Mouse (Mus musculus): ENCODE results near the gene Tnnt2. TPM values are rescaled to one million over a fixed set of nuclear protein-coding genes. Genes with fewer than 3 reads are reported as not detected.
A peak's percentile ranks its signal among the peaks of the same experiment; 100 is the strongest.

Gene Tnnt2
- polyA plus RNA-seq, 1 experiment from 2014 or later: 2.1 TPM

DNA sequence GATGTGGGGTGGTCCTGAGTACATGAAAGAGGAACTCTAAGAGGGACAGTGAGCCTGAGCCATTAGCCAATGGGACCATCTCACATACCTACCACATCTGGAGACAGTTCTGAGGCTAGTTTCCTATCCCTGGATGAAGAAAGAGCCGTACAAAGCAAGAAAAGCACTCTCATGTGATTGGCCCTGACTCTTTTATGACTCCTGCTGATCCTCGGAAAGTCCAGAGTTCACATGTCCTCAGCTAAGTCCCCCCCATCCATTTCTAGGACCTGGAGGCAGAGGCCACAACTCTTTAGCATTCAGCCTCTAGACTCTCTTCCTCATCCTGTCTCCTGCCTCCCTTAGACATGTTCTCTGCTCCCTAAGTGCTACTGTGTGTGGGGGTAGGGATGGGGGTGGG lies 41.1 kb downstream of the Tnnt2 start:
- Histone ChIP-seq H3K27ac (ENCODE audit: low read depth, low read length) (no peak overlapping the region), H3K4me3 (ENCODE audit: low read depth, low read length) (no peak overlapping the region), H3K36me3 (ENCODE audit: control insufficient read depth, insufficient read depth, low read length) (no peaks in the 10 kb centered on the region), H3K27me3 (ENCODE audit: control insufficient read depth, insufficient read depth, low read length) (no peaks in the 10 kb centered on the region), H3K9ac (replicated peaks; ENCODE audit: low read depth, low read length) (no peak overlapping the region), H3K4me1 (ENCODE audit: control insufficient read depth, insufficient read depth, low read length) (no peaks in the 10 kb centered on the region), H3K4me2 (ENCODE audit: low read depth, low read length) (no peak overlapping the region), H3K9me3 (ENCODE audit: control insufficient read depth, low read length) (no peaks in the 10 kb centered on the region)
- 64% methylated on average over 2 of the region's 2 CpGs for whole genome bisulfite sequencing
- no peak for ATAC-seq (ENCODE audit: low read depth)

DNA sequence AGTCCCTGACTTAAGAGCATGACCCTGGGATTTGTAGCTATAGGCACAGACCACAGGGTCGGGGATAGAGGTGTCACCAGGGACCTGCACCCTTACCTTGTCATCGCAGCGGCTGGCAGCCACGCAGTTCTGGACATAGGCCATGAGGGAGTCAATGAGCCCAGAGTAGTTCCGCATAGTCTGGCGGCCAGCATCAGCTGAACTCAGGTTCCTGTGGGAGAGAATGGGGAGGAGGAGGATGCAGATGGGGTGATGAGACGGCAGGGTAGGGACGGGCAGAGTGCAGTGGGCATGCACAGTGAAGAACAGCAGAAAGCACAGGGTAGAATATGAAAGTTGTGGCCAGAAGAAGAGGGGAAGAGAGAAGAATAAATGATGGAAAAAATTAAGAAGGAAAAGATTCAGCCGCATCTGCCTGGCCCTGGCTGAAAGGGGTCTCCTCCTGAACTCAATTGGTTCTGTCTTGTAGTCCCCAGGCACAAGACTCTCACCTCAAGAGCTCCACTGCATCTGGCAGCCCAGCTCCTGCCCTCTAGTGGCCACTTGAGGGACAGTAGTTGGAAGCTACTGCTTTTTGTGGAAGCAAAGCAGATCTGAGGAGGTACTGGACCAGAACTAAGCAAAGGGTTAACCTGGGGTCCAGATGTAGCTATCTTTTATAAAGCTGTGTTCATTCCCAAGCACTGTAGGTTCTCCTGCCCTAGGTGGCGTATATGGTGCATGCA lies 46.4 kb downstream of the Tnnt2 start:
- H3K4me2 ChIP-seq (ENCODE audit: low read depth, low read length): no peak overlapping the region
- ATAC-seq (ENCODE audit: low read depth): 0 out of 2 replicates have a peak, but pooled peaks have one; percentile 49
- H3K36me3 ChIP-seq (ENCODE audit: control insufficient read depth, insufficient read depth, low read length): no peaks in the 10 kb centered on the region
- H3K27ac ChIP-seq (ENCODE audit: low read depth, low read length): no peak overlapping the region
- no peaks in the 10 kb centered on the region for H3K4me1 ChIP-seq (ENCODE audit: control insufficient read depth, insufficient read depth, low read length)
- no peaks in the 10 kb centered on the region for H3K27me3 ChIP-seq (ENCODE audit: control insufficient read depth, insufficient read depth, low read length)
- H3K9ac ChIP-seq (replicated peaks; ENCODE audit: low read depth, low read length): no peak overlapping the region
- H3K9me3 ChIP-seq (ENCODE audit: control insufficient read depth, low read length): no peaks in the 10 kb centered on the region
- WGBS: 76% methylated on average over 10 of the region's 10 CpGs
- H3K4me3 ChIP-seq (ENCODE audit: low read depth, low read length): no peak overlapping the region

DNA sequence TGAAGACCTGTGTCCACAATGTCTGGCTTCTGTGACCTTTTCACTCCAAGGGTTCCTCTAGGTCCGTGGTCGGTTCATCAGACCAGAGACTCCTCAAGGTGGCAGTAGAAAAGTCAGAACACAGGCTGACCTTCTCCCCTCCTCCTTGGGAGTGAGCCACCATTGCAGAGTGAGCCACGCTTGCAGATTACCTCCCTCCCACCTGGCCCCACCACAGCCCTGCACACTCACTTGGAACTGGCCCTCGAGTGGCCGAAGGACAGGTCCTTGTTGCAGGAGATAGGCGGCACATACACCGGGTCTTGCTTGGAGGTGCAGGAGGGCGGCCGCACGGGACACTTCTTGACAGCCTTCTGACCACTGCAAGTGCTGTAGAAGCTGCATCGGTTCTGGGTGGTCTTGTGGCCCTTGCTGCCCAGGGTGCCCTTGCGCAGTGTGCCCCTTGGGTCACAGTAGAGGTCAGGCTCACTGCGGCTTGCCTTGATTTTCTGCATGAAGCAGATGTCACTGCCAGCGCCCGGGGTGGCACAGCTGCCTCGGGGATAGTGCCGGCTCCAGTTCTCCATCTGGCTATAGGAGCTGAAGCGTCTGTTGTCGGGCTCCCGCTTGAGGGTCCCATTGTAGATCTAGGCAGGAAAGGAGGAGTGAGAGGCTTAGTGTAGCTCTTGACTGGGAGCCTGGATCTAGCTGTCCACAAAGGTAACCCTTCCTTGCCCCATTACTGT lies 53.5 kb downstream of the Tnnt2 start:
- no peaks in the 10 kb centered on the region for H3K36me3 ChIP-seq (ENCODE audit: control insufficient read depth, insufficient read depth, low read length)
- no peak overlapping the region for H3K9ac ChIP-seq (replicated peaks; ENCODE audit: low read depth, low read length)
- no peaks in the 10 kb centered on the region for H3K27me3 ChIP-seq (ENCODE audit: control insufficient read depth, insufficient read depth, low read length)
- no peaks in the 10 kb centered on the region for H3K9me3 ChIP-seq (ENCODE audit: control insufficient read depth, low read length)
- no peak for ATAC-seq (ENCODE audit: low read depth)
- 75% methylated on average over 20 of the region's 20 CpGs for WGBS
- H3K4me1 ChIP-seq (ENCODE audit: control insufficient read depth, insufficient read depth, low read length): no peaks in the 10 kb centered on the region
- no peak overlapping the region for H3K27ac ChIP-seq (ENCODE audit: low read depth, low read length)
- no peak overlapping the region for H3K4me3 ChIP-seq (ENCODE audit: low read depth, low read length)
- H3K4me2 ChIP-seq (ENCODE audit: low read depth, low read length): no peak overlapping the region

DNA sequence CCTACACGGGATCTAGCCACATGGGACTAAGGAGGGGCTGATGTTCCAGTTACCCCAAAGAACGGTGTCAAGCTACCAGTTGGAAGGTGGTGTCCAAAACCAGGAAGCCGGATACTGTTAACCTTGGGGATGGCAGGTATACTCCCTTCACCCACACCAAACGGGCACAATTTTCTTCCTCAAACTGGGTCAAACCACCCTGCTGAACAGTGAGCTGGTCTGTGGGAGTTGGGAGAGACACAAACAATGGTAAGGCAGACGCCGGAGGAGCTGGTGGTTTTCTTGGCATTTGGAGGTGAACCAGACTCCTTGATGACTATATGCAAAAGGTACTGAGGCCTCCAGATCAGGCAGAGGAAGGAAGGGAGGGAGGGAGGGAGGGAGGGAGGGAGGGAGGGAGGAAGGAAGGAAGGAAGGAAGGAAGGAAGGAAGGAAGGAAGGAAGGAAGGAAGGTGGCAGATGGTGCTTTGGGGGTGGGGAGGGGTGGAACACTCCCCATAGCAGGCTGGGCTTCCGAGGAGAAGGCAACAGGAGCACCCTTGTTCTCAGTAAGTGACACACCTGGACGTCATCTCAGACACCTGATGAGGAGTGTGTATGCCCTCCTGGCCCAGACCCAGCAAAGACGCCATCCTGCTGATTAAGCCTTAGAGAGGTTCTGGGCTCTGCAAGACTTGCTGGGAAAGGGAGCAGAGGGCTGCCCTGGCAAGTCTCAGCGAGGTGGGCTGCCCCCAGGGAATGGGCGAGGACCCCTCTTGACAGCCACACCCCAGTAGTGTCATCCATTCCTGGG lies 55.5 kb downstream of the Tnnt2 start:
- Histone ChIP-seq H3K9me3 (ENCODE audit: control insufficient read depth, low read length) (no peaks in the 10 kb centered on the region), H3K9ac (replicated peaks; ENCODE audit: low read depth, low read length) (no peak overlapping the region), H3K4me1 (ENCODE audit: control insufficient read depth, insufficient read depth, low read length) (no peaks in the 10 kb centered on the region), H3K36me3 (ENCODE audit: control insufficient read depth, insufficient read depth, low read length) (no peaks in the 10 kb centered on the region), H3K27me3 (ENCODE audit: control insufficient read depth, insufficient read depth, low read length) (no peaks in the 10 kb centered on the region), H3K4me2 (ENCODE audit: low read depth, low read length) (no peak overlapping the region), H3K27ac (ENCODE audit: low read depth, low read length) (no peak overlapping the region), H3K4me3 (ENCODE audit: low read depth, low read length) (no peak overlapping the region)
- no peak for ATAC-seq (ENCODE audit: low read depth)
- WGBS: 84% methylated on average over 11 of the region's 11 CpGs

DNA sequence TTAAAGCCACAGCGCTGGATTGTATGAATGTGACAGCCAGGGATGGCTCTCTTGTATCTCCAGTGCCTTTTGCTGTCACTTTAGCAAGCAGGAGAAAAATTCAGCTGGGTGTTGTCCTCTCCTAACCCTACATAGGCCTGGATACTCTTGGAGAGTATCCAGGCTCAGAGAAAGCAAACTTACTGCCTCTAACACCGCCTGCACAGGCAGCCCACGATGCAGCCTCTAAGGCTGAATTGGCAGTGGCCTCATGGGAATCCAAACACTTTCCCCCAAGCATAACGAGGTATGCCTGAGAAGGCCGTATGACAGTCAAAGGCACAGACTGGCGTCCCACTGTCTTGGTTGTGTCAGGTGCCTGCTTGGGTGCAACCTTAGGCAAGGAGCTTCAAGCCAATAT lies 56.1 kb downstream of the Tnnt2 start:
- Histone ChIP-seq H3K4me1 (ENCODE audit: control insufficient read depth, insufficient read depth, low read length) (no peaks in the 10 kb centered on the region), H3K36me3 (ENCODE audit: control insufficient read depth, insufficient read depth, low read length) (no peaks in the 10 kb centered on the region), H3K9me3 (ENCODE audit: control insufficient read depth, low read length) (no peaks in the 10 kb centered on the region), H3K4me2 (ENCODE audit: low read depth, low read length) (no peak overlapping the region), H3K27ac (ENCODE audit: low read depth, low read length) (no peak overlapping the region), H3K4me3 (ENCODE audit: low read depth, low read length) (no peak overlapping the region), H3K27me3 (ENCODE audit: control insufficient read depth, insufficient read depth, low read length) (no peaks in the 10 kb centered on the region), H3K9ac (replicated peaks; ENCODE audit: low read depth, low read length) (no peak overlapping the region)
- ATAC-seq (ENCODE audit: low read depth): no peak
- 63% methylated on average over 6 of the region's 6 CpGs for WGBS

DNA sequence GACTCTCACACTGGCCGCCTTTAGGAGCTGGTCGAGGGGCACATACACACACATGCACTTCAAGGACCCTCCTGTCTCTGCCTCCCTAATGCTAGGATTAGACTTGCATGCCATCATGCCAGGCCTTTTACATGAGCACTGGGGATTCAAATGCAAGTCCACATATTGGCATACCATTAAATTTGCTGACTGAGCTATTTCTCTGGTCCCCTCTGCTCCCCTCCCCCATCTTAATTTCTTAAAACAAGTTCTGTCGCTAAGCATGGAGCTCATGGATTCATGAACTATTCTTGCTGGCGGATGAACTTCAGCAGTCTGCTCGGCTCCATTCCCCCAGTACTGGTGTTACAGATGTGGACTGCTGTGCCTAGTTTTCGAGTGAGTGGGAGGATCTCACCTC lies 56.6 kb downstream of the Tnnt2 start:
- no peak overlapping the region for H3K4me3 ChIP-seq (ENCODE audit: low read depth, low read length)
- no peak for ATAC-seq (ENCODE audit: low read depth)
- WGBS: 79% methylated on average over 6 of the region's 6 CpGs
- no peak overlapping the region for H3K9ac ChIP-seq (replicated peaks; ENCODE audit: low read depth, low read length)
- no peak overlapping the region for H3K27ac ChIP-seq (ENCODE audit: low read depth, low read length)
- no peaks in the 10 kb centered on the region for H3K27me3 ChIP-seq (ENCODE audit: control insufficient read depth, insufficient read depth, low read length)
- no peak overlapping the region for H3K4me2 ChIP-seq (ENCODE audit: low read depth, low read length)
- H3K4me1 ChIP-seq (ENCODE audit: control insufficient read depth, insufficient read depth, low read length): no peaks in the 10 kb centered on the region
- H3K36me3 ChIP-seq (ENCODE audit: control insufficient read depth, insufficient read depth, low read length): no peaks in the 10 kb centered on the region
- no peaks in the 10 kb centered on the region for H3K9me3 ChIP-seq (ENCODE audit: control insufficient read depth, low read length)

DNA sequence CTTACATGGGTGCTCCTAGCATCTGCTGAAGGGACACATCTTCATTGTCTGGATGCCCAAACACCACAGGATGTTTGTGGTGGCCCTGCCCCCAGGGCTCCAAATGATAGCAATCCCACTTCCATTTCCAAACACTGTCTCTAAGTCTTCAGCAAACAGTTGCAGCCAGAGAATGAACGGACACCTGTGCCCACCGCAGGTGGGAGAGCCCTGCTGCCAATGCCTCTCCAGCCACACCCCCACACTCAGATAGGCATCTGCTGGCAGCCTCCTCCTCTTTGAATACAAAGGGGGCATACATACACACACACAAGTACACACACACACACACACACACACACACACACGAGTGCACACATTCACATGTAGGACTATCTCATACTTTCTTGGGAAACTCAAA lies 57.2 kb downstream of the Tnnt2 start:
- Histone ChIP-seq H3K4me3 (ENCODE audit: low read depth, low read length) (no peak overlapping the region), H3K27ac (ENCODE audit: low read depth, low read length) (no peak overlapping the region), H3K9ac (replicated peaks; ENCODE audit: low read depth, low read length) (no peak overlapping the region), H3K4me1 (ENCODE audit: control insufficient read depth, insufficient read depth, low read length) (no peaks in the 10 kb centered on the region), H3K36me3 (ENCODE audit: control insufficient read depth, insufficient read depth, low read length) (no peaks in the 10 kb centered on the region), H3K27me3 (ENCODE audit: control insufficient read depth, insufficient read depth, low read length) (no peaks in the 10 kb centered on the region), H3K9me3 (ENCODE audit: control insufficient read depth, low read length) (no peaks in the 10 kb centered on the region), H3K4me2 (ENCODE audit: low read depth, low read length) (no peak overlapping the region)
- no peak for ATAC-seq (ENCODE audit: low read depth)
- 90% methylated on average over 3 of the region's 3 CpGs for WGBS

DNA sequence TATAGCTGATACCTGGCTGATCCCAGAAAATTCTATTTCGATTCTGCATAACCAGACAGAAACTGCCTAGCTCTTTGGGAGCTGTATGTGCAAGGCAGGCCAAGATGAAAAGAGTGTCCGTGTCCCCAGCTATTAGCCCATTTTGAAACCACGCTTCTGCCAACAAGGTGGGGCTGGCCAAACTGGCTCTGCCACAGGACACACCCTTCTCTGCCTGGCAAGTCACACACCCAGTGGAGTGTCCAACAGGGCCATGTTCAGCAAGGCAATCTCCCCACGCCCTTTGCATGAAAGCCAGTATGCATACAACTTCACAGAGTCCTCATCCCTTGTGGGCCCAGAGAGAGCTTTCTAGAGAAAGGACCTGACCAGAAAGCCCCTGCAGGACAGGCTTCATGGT lies 59.2 kb downstream of the Tnnt2 start:
- no peak overlapping the region for H3K27ac ChIP-seq (ENCODE audit: low read depth, low read length)
- no peaks in the 10 kb centered on the region for H3K4me1 ChIP-seq (ENCODE audit: control insufficient read depth, insufficient read depth, low read length)
- H3K36me3 ChIP-seq (ENCODE audit: control insufficient read depth, insufficient read depth, low read length): no peaks in the 10 kb centered on the region
- H3K9me3 ChIP-seq (ENCODE audit: control insufficient read depth, low read length): no peaks in the 10 kb centered on the region
- H3K9ac ChIP-seq (replicated peaks; ENCODE audit: low read depth, low read length): no peak overlapping the region
- no peak for ATAC-seq (ENCODE audit: low read depth)
- no peak overlapping the region for H3K4me2 ChIP-seq (ENCODE audit: low read depth, low read length)
- no peak overlapping the region for H3K4me3 ChIP-seq (ENCODE audit: low read depth, low read length)
- H3K27me3 ChIP-seq (ENCODE audit: control insufficient read depth, insufficient read depth, low read length): no peaks in the 10 kb centered on the region
- WGBS: 92% methylated on average over 4 of the region's 4 CpGs

DNA sequence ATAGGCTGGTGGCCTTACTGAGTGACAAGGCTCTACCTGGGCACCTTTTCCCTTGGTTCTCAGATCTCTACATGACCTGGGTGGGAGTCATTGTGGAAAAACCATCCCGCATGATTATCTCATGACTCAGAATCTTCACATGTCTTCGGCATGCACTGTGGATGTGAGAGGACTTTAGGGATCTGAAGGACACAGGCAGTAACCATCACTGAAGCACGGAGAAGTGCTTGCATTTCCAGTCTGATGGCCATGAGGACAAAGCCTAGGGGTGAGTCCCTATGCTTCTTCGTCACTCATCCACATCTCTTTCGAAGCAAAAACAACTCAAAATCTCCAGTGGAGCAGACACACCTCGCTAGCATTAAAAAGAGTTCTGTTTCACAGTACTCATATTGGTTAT lies 63.1 kb downstream of the Tnnt2 start:
- Histone ChIP-seq H3K27me3 (ENCODE audit: control insufficient read depth, insufficient read depth, low read length) (no peaks in the 10 kb centered on the region), H3K36me3 (ENCODE audit: control insufficient read depth, insufficient read depth, low read length) (no peaks in the 10 kb centered on the region), H3K4me2 (ENCODE audit: low read depth, low read length) (no peak overlapping the region), H3K4me3 (ENCODE audit: low read depth, low read length) (no peak overlapping the region), H3K27ac (ENCODE audit: low read depth, low read length) (no peak overlapping the region), H3K9me3 (ENCODE audit: control insufficient read depth, low read length) (no peaks in the 10 kb centered on the region), H3K9ac (replicated peaks; ENCODE audit: low read depth, low read length) (no peak overlapping the region), H3K4me1 (ENCODE audit: control insufficient read depth, insufficient read depth, low read length) (no peaks in the 10 kb centered on the region)
- no peak for ATAC-seq (ENCODE audit: low read depth)
- 89% methylated on average over 6 of the region's 6 CpGs for WGBS

Data from neural tube, embryonic 14.5 days (tissue).